Mouse (Mus musculus): ENCODE data around the gene AU040320.

Gene AU040320

DNA sequence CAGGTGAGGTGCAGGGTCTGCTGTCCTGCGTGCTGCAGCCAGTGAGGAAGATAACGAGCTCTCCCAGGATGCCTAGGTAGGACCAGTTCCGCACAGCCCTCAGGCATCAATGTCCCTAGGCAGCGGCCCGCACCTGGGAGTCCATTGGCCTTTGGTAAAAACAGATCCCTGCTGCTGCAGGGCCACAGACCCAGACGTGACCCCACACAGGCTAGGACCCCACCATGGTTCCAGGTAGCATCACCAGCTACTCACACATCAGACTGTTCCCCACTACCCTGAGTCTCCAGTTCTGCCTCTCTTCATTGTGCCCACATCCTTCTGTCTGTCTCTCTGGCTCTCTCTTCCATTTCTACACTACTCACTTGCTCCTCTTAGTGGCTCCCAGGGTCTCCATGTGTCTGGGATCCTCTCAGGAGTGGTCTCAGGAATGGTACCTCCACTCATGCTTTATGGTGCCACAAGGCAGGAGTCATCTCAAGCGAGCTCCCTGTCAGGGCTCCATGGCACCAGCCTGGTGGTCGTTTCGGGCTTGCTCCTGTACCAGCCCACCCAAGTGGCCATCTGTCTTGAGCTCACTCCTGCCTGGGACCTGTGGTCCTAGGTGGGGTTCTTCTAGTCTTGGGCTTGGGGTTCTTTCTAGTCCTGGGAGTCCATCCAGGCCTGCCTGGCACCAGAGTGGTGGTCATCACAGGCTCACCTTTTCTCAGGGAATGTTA, 107.1 kb downstream of the AU040320 start:
- DNase-seq (ENCODE audit: low read depth, low spot score) = no peak

- peak; percentile 35 for DNase-seq (ENCODE audit: low read depth, low spot score)
These were observed 108.3 kb downstream of the AU040320 start for GRCm38 (mm10) chr4:126861514-126862266.

DNA sequence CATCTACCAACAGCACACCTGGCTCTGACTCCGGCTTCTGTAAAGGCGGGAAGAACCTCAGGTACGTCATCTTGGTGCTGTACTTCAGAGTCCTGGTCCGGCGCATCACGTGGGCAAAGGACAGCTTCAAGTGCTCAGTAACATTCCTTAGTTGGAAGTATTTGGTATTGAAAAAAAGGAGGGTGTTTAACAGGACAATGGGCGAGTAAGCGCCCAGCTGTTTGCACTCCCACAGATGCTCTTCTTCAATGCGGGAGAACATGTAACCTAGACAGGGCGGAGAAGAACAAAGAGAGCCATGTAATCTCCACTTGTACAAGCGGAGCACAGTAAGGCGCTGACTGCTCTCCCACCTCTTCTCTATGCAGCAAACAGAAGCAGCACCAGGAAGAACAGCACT, 115.4 kb downstream of the AU040320 start:
- peak; percentile 91 for DNase-seq (ENCODE audit: low read depth, low spot score)

DNA sequence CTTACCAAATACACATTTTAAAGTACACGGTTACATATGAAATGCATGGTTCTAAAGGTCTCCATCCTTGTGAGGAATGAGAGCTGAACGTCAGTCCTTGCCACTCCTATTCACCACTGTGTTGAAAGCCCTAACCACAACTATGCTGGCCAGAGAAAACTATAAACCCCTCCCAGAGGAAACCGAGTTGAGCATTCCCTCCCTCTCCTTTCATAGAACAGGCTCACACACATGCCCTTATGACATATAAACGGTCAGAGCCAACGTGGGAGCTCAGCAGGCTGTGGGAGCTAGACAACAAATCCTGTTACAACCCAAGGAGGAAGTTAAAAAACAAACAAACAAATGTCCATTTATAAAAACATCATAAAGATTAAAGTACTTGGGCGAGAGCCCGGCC, 119.4 kb downstream of the AU040320 start:
- no peak for DNase-seq (ENCODE audit: low read depth, low spot score)

DNA sequence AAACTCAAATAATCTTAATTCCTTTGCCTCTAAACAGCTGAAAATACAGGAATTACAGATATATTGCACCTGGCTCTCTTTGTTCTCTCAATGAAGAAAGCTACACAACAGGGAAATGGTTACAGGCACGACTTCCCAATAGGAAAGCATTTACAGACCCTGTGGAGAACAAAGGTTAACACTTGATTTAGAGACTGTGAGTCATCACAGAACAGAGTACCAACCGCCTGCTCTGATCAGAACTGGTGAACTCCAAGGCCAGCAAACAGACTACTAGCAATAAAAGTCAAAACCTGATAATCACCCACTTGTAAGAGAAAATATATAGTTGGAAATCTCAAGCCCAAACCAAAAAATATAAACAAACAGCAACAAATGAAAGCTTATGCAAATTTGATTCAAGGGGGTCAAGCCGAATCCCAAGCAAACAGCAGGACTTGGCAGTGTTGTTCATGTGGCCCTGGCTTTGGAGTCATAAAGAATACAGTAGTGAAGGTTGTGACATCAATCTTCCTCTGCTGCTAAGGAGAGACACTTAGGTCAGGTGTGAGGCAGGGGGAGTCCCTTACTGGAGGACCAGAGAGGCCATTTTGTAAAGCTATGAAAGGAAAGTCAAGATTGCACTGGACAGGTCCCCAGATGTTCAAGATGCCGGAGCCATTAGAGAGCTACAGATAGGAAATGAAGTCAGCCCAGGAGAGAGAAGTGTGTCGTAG, 126.4 kb downstream of the AU040320 start:
- no peak for DNase-seq (ENCODE audit: low read depth, low spot score)

GRCm38 (mm10) chr4:126883602-126884001, 130.3 kb downstream of the AU040320 start:
- DNase-seq (ENCODE audit: low read depth, low spot score) = no peak

DNA sequence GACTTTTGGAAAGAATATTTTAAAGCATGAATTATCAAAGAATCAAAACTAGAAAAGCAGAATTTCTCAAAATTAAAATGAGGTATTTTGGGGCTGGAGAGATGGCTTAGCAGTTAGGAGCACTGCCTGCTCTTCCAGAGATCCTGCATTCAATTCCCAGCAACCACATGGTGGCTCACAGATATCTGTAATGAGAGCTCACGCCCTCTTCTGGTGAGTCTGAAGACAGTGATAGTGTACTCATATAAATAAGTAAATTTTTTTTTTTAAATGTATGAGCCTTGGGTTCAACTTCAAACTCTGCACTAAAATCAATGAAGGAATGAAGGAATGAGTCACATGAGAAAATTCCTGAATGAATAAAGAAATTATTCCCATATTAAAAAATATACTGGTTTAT, 132.6 kb downstream of the AU040320 start:
- peak; percentile 56 for DNase-seq (ENCODE audit: low read depth, low spot score)

DNA sequence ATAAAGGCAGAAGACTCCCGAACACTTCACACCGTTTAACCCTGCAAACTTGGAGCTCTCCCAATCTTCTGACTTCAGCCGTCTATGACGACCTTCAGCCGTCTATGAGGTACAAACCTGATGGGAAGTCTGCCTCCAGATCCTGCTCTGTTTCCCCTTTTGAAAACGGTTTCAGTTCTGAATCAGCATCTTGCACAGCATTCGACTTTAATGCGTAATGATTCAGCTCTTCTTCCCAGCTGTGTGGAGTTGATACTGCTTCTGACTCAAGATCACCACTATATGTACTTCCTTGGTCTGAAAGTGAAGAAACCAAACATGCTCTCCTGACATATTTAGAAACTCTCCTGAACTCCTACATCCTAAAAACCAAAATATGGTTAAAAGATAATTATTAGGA, 136.5 kb downstream of the AU040320 start:
- DNase-seq (ENCODE audit: low read depth, low spot score) = no peak
